Mouse (Mus musculus) A20 (cell line): ENCODE measurements around the gene Fam196a.
A peak's percentile ranks its signal among the peaks of the same experiment; 100 is the strongest.

Experiments
- DNase-seq: peaks from one replicate; pipeline ENCODE4 v3.0.0-alpha.2; 2011; ENCODE audit warnings: low read depth, low spot score

Gene Fam196a

GRCm38 (mm10) chr7:134937927-134938609 is at the start of gene Fam196a:
Fam196a (minus strand) TSS chr7:134938430.
- no peak for DNase-seq

- DNase-seq = no peak
These were observed 23.4 kb upstream of the Fam196a start for GRCm38 (mm10) chr7:134961608-134962007.

GRCm38 (mm10) chr7:134960871-134961270 is 22.6 kb upstream of the Fam196a start:
- peak; percentile 1 for DNase-seq

- DNase-seq = no peak
These were observed 20.9 kb upstream of the Fam196a start for GRCm38 (mm10) chr7:134959086-134959485.

GRCm38 (mm10) chr7:134945925-134946716 is 7.9 kb upstream of the Fam196a start:
- DNase-seq = no peak

DNA sequence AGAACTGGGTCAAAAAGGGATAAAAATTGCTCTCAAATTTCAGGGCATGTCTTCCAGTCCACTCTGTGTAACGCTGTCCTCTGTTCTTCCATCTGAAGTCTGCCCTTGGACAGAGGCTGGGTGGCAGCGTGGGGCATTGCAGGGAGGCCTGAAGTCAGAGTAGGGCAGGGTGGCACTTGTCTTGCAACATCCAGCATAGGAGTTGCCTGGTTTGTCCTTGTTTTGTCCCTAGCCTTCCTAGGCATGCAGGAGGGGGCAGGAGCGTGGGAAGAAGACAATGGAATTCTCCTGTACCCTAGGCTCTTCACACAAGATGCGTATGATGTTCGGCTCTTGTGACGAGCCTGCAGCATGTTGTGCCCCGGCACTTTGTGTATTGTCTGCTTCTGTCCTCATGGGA is 5.5 kb upstream of the Fam196a start:
- no peak for DNase-seq

DNA sequence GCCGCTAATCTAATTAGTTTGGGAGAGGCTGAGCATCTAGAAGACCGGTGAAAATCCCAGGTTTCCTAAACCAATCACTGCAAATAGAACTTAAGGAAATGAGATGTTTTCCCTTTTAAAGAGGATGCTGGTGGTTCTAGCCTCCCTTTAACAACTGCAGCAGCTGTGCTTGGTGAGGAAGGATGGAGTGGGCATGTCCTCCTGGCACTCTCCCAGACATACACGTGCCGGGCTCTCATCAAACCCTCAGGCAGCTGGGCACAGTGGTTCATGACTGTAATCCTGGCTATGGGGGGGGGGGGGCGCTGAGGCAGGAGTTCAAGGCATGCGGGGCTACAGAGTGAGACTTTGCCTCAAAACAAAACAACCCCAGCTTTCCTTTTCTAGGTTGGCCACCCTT is 4.8 kb upstream of the Fam196a start:
- DNase-seq = no peak

- no peak for DNase-seq
These were observed 3.7 kb upstream of the Fam196a start for GRCm38 (mm10) chr7:134941891-134942290.

DNA sequence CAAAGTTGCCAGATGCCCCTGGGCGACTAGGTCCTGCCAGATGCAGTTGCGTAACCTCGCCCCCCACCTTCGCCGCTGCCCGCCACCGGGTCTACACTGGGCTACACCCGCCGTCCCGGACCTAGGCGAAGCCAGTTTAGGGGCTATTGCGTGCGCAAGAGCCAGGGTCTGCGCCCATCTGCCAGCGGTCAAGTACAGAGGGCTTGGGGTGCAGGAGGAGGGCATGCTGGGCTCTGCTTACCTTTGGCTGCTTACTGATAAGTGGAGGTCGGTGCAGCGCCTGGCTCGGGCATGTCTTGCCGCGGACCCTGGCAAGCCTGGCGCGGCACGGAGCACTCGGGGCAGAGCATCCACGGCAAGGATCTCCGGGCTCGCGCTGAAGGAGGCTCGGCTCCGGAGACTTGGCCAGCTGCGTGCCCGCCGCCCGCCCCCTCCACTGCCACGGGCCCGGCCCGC is 731 bp downstream of the Fam196a start:
- no peak for DNase-seq

- no peak for DNase-seq
These were observed 6.3 kb downstream of the Fam196a start for GRCm38 (mm10) chr7:134931886-134932285.

- DNase-seq = no peak
These were observed 36.2 kb downstream of the Fam196a start for GRCm38 (mm10) chr7:134901992-134902391.

- no peak for DNase-seq
These were observed 38.8 kb downstream of the Fam196a start for GRCm38 (mm10) chr7:134899462-134899861.

- no peak for DNase-seq
These were observed 43.6 kb downstream of the Fam196a start for GRCm38 (mm10) chr7:134894604-134895003.

DNA sequence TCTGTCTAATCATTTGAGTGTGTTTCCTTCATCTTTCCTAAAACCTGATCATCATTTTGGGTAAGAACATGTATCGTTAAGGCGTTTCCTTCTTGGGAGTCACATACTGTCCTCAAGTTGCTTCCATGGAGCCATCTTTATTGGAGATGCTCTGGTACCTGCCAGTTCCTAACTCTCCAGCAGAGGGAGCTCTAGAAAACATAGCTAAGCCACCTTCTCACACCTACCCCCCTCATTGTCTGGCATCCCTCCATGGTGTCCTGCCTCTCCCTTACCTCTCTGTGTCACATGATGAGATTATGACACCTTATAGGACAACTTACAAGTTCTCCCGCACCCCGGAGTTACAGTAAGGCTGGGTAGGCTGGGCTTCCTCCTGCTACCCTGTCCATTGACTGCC is 45.3 kb downstream of the Fam196a start:
- DNase-seq = no peak

DNA sequence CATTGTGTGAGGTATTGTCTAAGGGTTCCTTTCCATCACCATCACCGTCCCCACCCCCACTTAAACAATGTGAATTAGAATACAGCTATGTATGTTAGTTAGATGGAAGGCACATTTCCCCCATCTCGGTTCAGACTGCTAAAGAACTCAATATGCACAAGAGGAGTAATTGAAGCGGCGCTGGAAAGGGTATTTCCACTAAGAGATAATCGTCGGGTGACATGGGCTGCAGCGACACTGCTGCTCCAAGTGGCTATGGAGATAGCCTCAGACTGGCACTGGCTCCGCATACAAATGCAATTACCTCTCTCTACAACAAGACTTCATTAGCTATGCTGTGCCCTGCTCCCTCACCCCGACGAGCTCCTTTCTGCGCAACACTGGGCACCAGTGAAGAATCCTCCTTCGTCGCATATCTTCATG is 45.8 kb downstream of the Fam196a start:
- DNase-seq = no peak

- DNase-seq = no peak
These were observed 54.7 kb downstream of the Fam196a start for GRCm38 (mm10) chr7:134883516-134883915.

GRCm38 (mm10) chr7:134880431-134880830 is 57.8 kb downstream of the Fam196a start:
- no peak for DNase-seq

- no peak for DNase-seq
These were observed 59.2 kb downstream of the Fam196a start for GRCm38 (mm10) chr7:134878985-134879384.

GRCm38 (mm10) chr7:134872981-134873380 is 65.2 kb downstream of the Fam196a start:
- DNase-seq = no peak

GRCm38 (mm10) chr7:134872511-134872910 is 65.7 kb downstream of the Fam196a start:
- DNase-seq = no peak

DNA sequence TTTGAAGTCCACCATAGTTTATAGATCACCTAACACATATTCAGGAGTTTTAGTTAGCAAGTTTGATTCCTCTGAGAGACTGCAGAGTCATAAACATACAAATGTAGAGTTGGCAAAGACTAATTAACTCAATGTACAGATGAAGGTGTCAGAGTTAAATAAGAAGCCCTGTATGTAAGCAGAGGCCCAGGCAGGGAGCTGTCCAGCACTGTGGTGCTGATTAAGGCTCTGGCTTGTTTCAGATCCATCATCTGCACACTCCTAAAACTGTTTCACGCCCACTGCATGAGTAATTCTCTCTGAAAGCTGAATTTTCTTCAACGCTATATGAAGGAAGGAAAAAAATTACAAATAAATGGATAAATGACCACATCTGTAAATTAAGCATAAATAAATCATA is 74.1 kb downstream of the Fam196a start:
- DNase-seq = no peak

- DNase-seq = no peak
These were observed 76.2 kb downstream of the Fam196a start for GRCm38 (mm10) chr7:134862000-134862399.

- no peak for DNase-seq
These were observed 95.5 kb downstream of the Fam196a start for GRCm38 (mm10) chr7:134842751-134843150.
